Mouse (Mus musculus) hindbrain, postnatal 0 days (tissue): ENCODE measurements around the gene Rsbn1. TPM values are rescaled to one million over a fixed set of nuclear protein-coding genes. Genes with fewer than 3 reads are reported as not detected.

ENCODE experiments used
- ATAC-seq: fragments of 200-750 bp; cut with Nextera tagmentation; 2 replicates; pipeline ENCODE4 v1.8.0; 2017; ENCODE audit warnings: mild to moderate bottlenecking, moderate TSS enrichment, moderate library complexity
- DNase-seq: peaks from one replicate; pipeline ENCODE4 v3.0.0-alpha.2; 2015; ENCODE audit warnings: low spot score
- H3K27ac ChIP-seq: fragments of 300-500 bp; sonication (generic); 2 replicates; pipeline ENCODE4 v1.5.1; 2014; ENCODE audit warnings: mild to moderate bottlenecking
- H3K27me3 ChIP-seq: fragments of 300-500 bp; sonication (generic); 2 replicates; pipeline ENCODE4 v1.6.1; 2014; ENCODE audit warnings: low read length, mixed read lengths; ENCODE audit not compliant: insufficient read depth
- H3K36me3 ChIP-seq: fragments of 300-500 bp; sonication (generic); 2 replicates; pipeline ENCODE4 v1.6.1; 2014; ENCODE audit warnings: low read length, mixed read lengths; ENCODE audit not compliant: insufficient read depth
- H3K4me1 ChIP-seq: fragments of 300-500 bp; sonication (generic); 2 replicates; pipeline ENCODE4 v1.6.1; 2014; ENCODE audit warnings: antibody characterized with exemption, low read length, mixed read lengths; ENCODE audit not compliant: insufficient read depth
- H3K4me2 ChIP-seq: fragments of 300-500 bp; sonication (generic); 2 replicates; pipeline ENCODE4 v1.6.1; 2014; ENCODE audit warnings: low read depth, mild to moderate bottlenecking, low read length, moderate library complexity, mixed read lengths
- H3K4me3 ChIP-seq: fragments of 300-500 bp; sonication (generic); 2 replicates; pipeline ENCODE4 v1.5.1; 2014; ENCODE audit warnings: low read length
- H3K9ac ChIP-seq: fragments of 300-500 bp; sonication (generic); replicated peaks from 2 replicates; pipeline ENCODE4 v1.6.1; 2014; ENCODE audit warnings: mild to moderate bottlenecking, low read length, moderate library complexity, mixed read lengths
- H3K9me3 ChIP-seq: fragments of 300-500 bp; sonication (generic); 2 replicates; pipeline ENCODE4 v1.6.1; 2016; ENCODE audit warnings: low read length, mixed read lengths
- CTCF ChIP-seq: IDR thresholded peaks from 2 replicates; pipeline ENCODE4 v1.5.1; 2016; ENCODE audit warnings: antibody characterized with exemption, control low read depth, low read depth
- WGBS: fragments of 180-500 bp; shearing (Covaris S2); extraction: QIAGEN DNeasy Blood & Tissue Kit; methylation state at CpG from one replicate; pipeline ENCODE4 v1.1.7; 2014; 5-methylcytosine and 5-hydroxymethylcytosine counted together
- polyA plus RNA-seq: library from polyadenylated mRNA; unstranded; fragments of >200 nt; fragmentation: Nextera tagmentation; extraction: Ambion mirVana; gene quantifications from 2 replicates; pipeline ENCODE4 v1.2.1, GENCODE M21; 2015
- total RNA-seq: library from RNA; depleted of rRNA; stranded (reverse); fragments of >200 nt; gene quantifications from 2 replicates; pipeline ENCODE4 v1.2.3, GENCODE M21; 2014

The Rsbn1 gene
- total and polyA plus RNA-seq, 2 experiments from 2014 or later, result 17.7 to 28.2 TPM

DNA sequence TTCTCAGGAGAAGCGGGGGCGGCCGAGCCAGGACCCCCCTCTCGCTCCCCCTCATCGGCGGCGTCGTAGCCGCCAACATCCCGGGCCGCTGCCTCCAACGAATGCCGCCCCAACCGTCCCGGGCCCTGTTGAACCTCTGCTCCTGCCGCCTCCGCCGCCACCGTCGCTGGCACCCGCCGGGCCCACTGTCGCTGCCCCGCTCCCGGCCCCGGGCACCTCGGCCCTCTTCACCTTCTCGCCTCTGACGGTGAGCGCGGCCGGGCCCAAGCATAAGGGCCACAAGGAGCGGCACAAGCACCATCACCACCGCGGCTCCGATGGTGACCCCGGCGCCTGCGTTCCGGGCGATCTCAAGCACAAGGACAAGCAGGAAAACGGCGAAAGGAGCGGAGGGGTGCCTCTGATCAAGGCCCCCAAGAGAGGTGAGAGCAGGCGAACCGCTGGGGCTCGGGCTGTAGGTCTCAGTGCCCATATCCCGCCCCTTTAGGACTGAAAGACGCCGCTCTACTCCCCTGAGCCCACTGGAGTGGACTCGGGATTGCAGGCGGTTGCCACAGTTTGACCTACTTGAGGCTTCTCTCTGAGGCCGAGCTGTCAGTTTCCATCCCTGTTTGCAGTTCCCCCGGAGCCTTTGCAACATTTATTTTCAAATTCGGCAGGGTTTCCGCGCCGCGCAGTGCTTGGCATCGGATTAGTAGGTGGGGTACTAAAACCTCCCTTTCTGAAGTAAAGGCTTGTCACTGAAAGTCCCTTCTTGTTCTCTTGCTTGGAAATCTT is 1.0 kb downstream of the Rsbn1 start:
- WGBS, result under 1% methylated on average over 54 of the region's 60 CpGs
- TF ChIP-seq CTCF, result no peak
- DNase-seq, result peak; percentile 58

DNA sequence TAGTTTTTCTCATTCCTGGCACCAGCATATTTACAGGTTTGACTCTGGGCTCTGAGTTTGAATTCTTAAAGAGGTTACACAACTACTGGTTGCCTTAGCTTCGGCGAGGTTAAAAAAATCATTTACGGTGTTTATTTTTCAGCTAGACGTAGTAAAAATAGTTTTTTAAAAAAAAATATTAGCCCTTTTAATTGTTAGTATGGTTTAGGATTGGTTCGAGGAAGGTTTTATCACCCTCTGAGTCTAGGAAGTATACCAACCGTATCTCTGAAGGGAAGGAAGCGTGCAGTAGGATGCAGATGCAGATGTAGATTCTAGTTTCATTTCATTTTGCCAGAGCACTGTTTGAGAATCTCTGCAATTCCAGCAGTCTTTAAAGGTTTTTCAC is 1.6 kb downstream of the Rsbn1 start:
- ATAC-seq, result no peak
- H3K4me2 ChIP-seq, result peak overlapping the region; percentile 81
- TF ChIP-seq CTCF, result no peak
- WGBS, result 5% methylated on average over 7 of the region's 7 CpGs
- no peak for DNase-seq
- H3K27ac ChIP-seq, result peak overlapping the region; percentile 89; the same call in 1 of the 2 replicates
- H3K27me3 ChIP-seq, result no peaks in the 10 kb centered on the region
- H3K9me3 ChIP-seq, result no peaks in the 10 kb centered on the region
- peaks cover 9% of the 10 kb centered on the region; the same call in 1 of the 2 replicates for H3K4me1 ChIP-seq
- H3K9ac ChIP-seq, result peak overlapping the region; percentile 91
- H3K36me3 ChIP-seq, result no peaks in the 10 kb centered on the region
- H3K4me3 ChIP-seq, result peak overlapping the region; percentile 98

More for the DNA sequence above, 1.0 kb downstream of the Rsbn1 start:
- H3K4me2 ChIP-seq, result peak overlapping the region; percentile 81
- H3K9ac ChIP-seq, result peak overlapping the region; percentile 91
- H3K27ac ChIP-seq, result peak overlapping the region; percentile 89
- H3K27me3 ChIP-seq, result no peaks in the 10 kb centered on the region
- H3K9me3 ChIP-seq, result no peaks in the 10 kb centered on the region
- H3K36me3 ChIP-seq, result no peaks in the 10 kb centered on the region
- H3K4me1 ChIP-seq, result peaks cover 9% of the 10 kb centered on the region; the same call in 1 of the 2 replicates
- peak overlapping the region; percentile 98 for H3K4me3 ChIP-seq
- ATAC-seq, result peak; percentile 52

DNA sequence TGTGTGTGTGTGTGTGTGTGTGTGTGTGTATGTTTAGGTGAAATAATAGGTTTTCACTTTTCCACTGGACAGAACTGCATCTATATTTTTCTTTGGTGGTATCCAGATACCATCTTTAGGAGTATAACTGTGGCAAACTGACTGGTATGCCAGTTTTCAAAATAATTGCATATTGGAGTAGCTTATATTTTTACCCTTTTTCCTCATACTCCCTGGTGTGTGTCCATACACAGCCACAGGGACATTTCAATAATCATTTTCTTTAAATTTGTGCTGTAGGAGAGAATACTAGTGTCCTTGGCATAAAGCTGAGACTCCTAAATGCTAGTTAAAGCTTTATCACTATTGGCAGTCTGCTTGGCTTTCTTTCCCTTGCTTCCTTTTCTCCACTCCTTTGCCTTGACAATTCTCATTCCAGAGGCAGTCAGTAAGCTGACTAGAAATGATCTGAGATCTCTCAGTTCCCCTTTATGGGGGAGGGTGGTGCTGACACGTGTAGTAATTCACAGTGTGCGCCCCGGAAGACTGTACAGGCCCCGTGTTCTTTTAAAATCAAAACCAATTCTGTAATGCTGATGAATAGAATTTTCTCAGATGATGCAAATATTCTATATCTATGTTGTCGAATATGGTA is 2.4 kb downstream of the Rsbn1 start:
- H3K4me1 ChIP-seq, result peaks cover 9% of the 10 kb centered on the region; the same call in 1 of the 2 replicates
- no peak for ATAC-seq

DNA sequence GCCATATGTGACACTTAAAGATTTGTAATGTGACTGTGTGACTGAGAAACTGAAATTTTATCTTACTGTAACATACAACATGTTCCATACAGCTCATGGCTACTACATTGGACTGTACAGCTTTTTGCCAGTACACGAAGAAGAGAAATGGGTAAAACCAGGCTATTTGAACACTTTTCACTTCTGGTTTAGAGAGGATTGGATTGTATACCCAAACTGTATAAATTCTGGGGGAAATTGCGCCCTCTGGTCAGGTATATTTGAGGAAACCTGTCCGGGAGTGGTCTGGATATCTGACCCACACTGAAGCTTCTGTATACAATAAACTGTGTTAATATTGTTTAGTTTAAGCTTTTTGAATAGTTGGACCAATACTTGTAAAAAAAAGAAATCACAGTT is 2.9 kb downstream of the Rsbn1 start:
- no peaks in the 10 kb centered on the region for H3K9me3 ChIP-seq
- peak overlapping the region; percentile 81 for H3K4me2 ChIP-seq
- no peak for TF ChIP-seq CTCF
- peak overlapping the region; percentile 98 for H3K4me3 ChIP-seq
- no peak overlapping the region for H3K27ac ChIP-seq
- ATAC-seq, result no peak
- peaks cover 9% of the 10 kb centered on the region; the same call in 1 of the 2 replicates for H3K4me1 ChIP-seq
- no peak for DNase-seq
- peak overlapping the region; percentile 45 for H3K9ac ChIP-seq
- H3K36me3 ChIP-seq, result no peaks in the 10 kb centered on the region
- no peaks in the 10 kb centered on the region for H3K27me3 ChIP-seq
- 63% methylated on average over 3 of the region's 3 CpGs for WGBS

More for the DNA sequence above, 2.4 kb downstream of the Rsbn1 start:
- Histone ChIP-seq H3K27me3 (no peaks in the 10 kb centered on the region), H3K4me3 (peak overlapping the region; percentile 98), H3K9me3 (no peaks in the 10 kb centered on the region), H3K27ac (0 out of 2 replicates have a peak overlapping the region, but pooled peaks have one; percentile 7), H3K9ac (peak overlapping the region; percentile 45), H3K4me2 (peak overlapping the region; percentile 81), H3K36me3 (no peaks in the 10 kb centered on the region)
- DNase-seq, result peak; percentile 33
- WGBS, result 33% methylated on average over 5 of the region's 5 CpGs
- no peak for TF ChIP-seq CTCF

DNA sequence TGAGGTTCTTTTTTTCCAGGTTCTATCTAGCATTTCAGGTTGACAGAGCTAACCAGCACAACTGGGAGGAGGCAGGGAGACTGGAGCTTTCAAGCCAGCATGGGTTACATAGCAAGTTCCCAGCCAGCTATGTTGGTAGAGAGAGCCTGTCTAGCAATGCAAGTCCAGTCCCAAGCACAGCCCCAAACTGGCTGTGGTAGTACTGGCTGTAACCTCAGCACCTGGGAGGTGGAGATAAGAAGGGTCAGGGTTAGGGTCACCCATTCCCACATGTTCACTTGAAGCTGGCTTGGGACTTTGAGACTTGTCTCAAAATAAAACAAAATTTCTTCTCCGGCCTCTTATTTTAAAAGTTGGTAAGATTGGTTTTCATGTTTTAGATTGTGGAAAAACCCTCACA is 6.2 kb downstream of the Rsbn1 start:
- no peak for DNase-seq
- no peak overlapping the region for H3K4me3 ChIP-seq

DNA sequence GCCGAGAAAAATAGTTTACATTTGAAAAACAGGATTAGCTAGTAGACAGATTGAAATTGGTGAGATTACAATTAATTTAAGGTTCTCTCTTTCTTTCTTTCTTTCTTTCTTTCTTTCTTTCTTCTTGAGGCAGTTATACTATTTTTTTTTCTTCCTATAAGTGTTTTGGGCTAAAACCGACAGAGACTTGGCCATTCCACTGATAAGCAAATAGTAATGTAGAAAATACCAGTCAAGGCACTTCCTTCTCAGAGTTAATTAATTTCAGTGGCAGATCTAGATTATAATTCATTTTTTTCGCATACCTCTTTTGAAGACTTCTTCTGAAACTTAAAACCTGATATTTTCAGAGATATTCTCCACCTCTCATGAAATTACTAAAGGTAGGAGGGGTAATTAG is 11.4 kb downstream of the Rsbn1 start:
- no peak overlapping the region for H3K9ac ChIP-seq
- H3K27ac ChIP-seq, result no peak overlapping the region
- H3K27me3 ChIP-seq, result no peaks in the 10 kb centered on the region
- no peak overlapping the region for H3K4me3 ChIP-seq
- H3K36me3 ChIP-seq, result no peaks in the 10 kb centered on the region
- H3K4me1 ChIP-seq, result no peaks in the 10 kb centered on the region
- no peak overlapping the region for H3K4me2 ChIP-seq
- DNase-seq, result no peak
- no peaks in the 10 kb centered on the region for H3K9me3 ChIP-seq
- 70% methylated on average over 3 of the region's 3 CpGs for WGBS
- no peak for ATAC-seq
- no peak for TF ChIP-seq CTCF

More for the DNA sequence above, 6.2 kb downstream of the Rsbn1 start:
- Histone ChIP-seq H3K27ac (no peak overlapping the region), H3K4me1 (peaks cover 9% of the 10 kb centered on the region; the same call in 1 of the 2 replicates), H3K27me3 (no peaks in the 10 kb centered on the region), H3K9ac (no peak overlapping the region), H3K9me3 (no peaks in the 10 kb centered on the region), H3K36me3 (no peaks in the 10 kb centered on the region), H3K4me2 (no peak overlapping the region)
- no peak for TF ChIP-seq CTCF
- WGBS, result 98% methylated on average over 1 of the region's 1 CpGs
- no peak for ATAC-seq
